Mouse (Mus musculus) thymus, adult 2 months (tissue): Measurements from ENCODE around the gene Exoc2. TPM values are rescaled to one million over a fixed set of nuclear protein-coding genes. Genes with fewer than 3 reads are reported as not detected.

Experiments
- DNase-seq: peaks from one replicate; pipeline ENCODE4 v3.0.0; 2021
- H3K27ac ChIP-seq: fragments of 200-500 bp; 2 replicates; pipeline ENCODE4 v1.5.1; 2012; ENCODE audit warnings: low read length, control low read depth; ENCODE audit not compliant: control insufficient read depth, insufficient read depth
- H3K27me3 ChIP-seq: fragments of 200-500 bp; 2 replicates; pipeline ENCODE4 v1.6.1; 2012; ENCODE audit warnings: mild to moderate bottlenecking, low read length, moderate library complexity, mixed read lengths; ENCODE audit not compliant: control insufficient read depth, insufficient read depth
- H3K36me3 ChIP-seq: fragments of 200-500 bp; 2 replicates; pipeline ENCODE4 v1.6.1; 2012; ENCODE audit warnings: mild to moderate bottlenecking, low read length, moderate library complexity; ENCODE audit not compliant: control insufficient read depth, insufficient read depth
- H3K4me1 ChIP-seq: fragments of 200-500 bp; replicated peaks from 2 replicates; pipeline ENCODE4 v1.6.1; 2012; ENCODE audit warnings: low read length; ENCODE audit not compliant: control insufficient read depth, insufficient read depth
- H3K4me3 ChIP-seq: fragments of 200-500 bp; 2 replicates; pipeline ENCODE4 v1.5.1; 2012; ENCODE audit warnings: mild to moderate bottlenecking, low read length, control low read depth, moderate library complexity; ENCODE audit not compliant: control insufficient read depth, insufficient read depth
- CTCF ChIP-seq: fragments of 200-500 bp; IDR thresholded peaks from 2 replicates; pipeline ENCODE4 v1.5.1; 2012; ENCODE audit warnings: mild to moderate bottlenecking, control low read depth, low read length, moderate library complexity, borderline replicate concordance; ENCODE audit not compliant: control insufficient read depth, poor library complexity, insufficient read depth; ENCODE audit errors: extremely low read depth
- POLR2A ChIP-seq: fragments of 200-500 bp; IDR thresholded peaks from 2 replicates; pipeline ENCODE4 v1.6.1; 2012; ENCODE audit warnings: mild to moderate bottlenecking, low read length, control low read depth, moderate library complexity; ENCODE audit not compliant: control insufficient read depth, poor library complexity, insufficient read depth; ENCODE audit errors: extremely low read depth
- WGBS: fragments of 180-500 bp; shearing (Covaris S2); methylation state at CpG from one replicate; pipeline ENCODE4 v1.1.7; 2018; 5-methylcytosine and 5-hydroxymethylcytosine counted together
- polyA plus RNA-seq: library from polyadenylated mRNA; depleted of rRNA; stranded (reverse); fragments of >200 nt; gene quantifications from 2 replicates; pipeline ENCODE4 v1.2.3, GENCODE M21; 2012

Exoc2 gene
- polyA plus RNA-seq, 1 experiment = 25.7 TPM

DNA sequence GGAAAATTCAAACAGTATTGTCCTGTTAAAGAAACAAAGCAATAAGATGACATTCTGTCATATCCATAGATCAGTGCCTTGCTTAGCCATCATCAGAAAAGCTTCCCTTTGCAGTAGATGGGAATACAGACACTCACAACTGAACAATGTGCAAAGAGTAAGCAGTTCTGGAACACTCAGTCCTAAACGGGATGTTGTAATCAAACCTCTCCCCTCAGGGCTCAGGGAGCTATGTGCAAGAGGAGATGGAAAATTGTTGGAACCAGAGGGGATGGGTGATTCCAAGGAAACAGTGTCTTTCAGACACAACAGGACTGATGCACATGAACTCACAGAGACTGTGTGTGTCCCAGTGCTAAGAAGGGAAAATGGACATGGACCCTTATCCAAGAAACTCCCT, 125.9 kb downstream of the Exoc2 start:
- H3K4me1 ChIP-seq = no peaks in the 10 kb centered on the region
- TF ChIP-seq CTCF (no peak), POLR2A (no peak)
- WGBS = 88% methylated on average over 1 of the region's 1 CpGs
- no peaks in the 10 kb centered on the region for H3K27me3 ChIP-seq
- H3K4me3 ChIP-seq = no peak overlapping the region
- H3K36me3 ChIP-seq = 0 out of 2 replicates have a peak, but pooled peaks cover 5% of the 10 kb centered on the region
- no peak overlapping the region for H3K27ac ChIP-seq
- DNase-seq = no peak

DNA sequence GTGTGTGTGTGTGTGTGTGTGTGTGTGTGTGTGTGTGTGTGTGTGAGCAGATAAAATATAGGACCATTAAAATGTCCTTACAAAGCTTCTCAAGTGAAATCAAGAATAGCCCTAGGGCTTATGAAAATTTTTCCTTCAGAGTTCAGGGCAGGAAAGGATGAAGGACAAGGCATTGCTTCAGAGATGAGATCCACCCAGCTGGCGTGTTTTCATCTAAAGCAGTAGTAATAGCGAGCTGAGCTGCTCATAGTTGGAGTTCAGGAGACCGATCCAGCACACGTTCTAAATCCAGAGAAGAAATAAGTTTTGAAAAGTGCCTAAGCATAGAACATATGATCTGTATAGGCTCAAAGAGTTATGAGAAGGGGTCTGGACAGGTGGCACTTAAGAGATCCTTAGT, 127.4 kb downstream of the Exoc2 start:
- WGBS = 99% methylated on average over 4 of the region's 4 CpGs
- TF ChIP-seq CTCF (no peak), POLR2A (no peak)

DNA sequence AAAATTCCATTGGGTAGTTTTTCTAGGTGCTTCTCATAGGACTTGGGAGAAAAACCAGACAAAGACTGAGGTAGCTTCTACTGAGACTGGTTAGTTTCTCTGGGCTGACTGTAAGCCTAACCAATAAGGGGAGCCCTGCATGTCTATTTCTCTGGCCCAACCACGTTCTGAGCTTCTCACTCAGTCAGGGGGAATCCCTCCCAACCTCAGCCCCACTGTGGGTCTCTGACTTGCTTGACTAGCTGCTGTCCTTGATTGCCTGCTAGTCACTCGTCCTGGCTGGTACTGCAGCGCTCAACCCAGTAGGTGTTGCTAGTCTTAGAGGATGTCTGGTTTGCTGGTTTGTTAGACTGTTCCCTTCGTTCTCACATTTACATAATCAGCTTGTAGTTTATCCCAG, 130.8 kb downstream of the Exoc2 start:
- Histone ChIP-seq H3K27ac (no peak overlapping the region), H3K4me1 (no peaks in the 10 kb centered on the region), H3K36me3 (0 out of 2 replicates have a peak, but pooled peaks cover 5% of the 10 kb centered on the region), H3K27me3 (no peaks in the 10 kb centered on the region), H3K4me3 (no peak overlapping the region)
- 97% methylated on average over 4 of the region's 4 CpGs for WGBS
- no peak for TF ChIP-seq CTCF
- no peak for TF ChIP-seq POLR2A
- no peak for DNase-seq

More for the DNA sequence above, 127.4 kb downstream of the Exoc2 start:
- Histone ChIP-seq H3K27ac (no peak overlapping the region), H3K36me3 (0 out of 2 replicates have a peak, but pooled peaks cover 5% of the 10 kb centered on the region), H3K4me3 (no peak overlapping the region), H3K4me1 (no peaks in the 10 kb centered on the region), H3K27me3 (no peaks in the 10 kb centered on the region)
- no peak for DNase-seq

DNA sequence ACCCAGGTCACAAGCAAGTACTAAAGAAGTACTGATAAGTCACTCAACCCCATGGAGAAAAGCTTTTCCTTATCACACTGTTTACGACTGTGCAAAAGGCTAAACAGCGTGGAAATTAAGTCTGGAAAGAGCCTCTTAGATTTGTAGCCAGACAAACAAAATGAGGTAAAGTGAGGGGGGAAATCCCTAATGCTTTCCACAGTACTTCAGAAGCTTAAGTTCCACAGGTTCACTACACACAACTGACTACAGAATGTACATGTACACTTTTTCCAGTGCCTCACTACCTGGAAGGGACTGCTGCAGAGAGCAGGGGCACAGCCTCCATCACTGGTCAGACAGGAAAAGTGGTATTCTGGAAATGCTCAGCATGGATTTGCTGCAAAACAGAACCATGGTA, 132.1 kb downstream of the Exoc2 start:
- 95% methylated on average over 2 of the region's 2 CpGs for WGBS
- Histone ChIP-seq H3K4me3 (no peak overlapping the region), H3K36me3 (0 out of 2 replicates have a peak, but pooled peaks cover 5% of the 10 kb centered on the region), H3K4me1 (no peaks in the 10 kb centered on the region), H3K27me3 (no peaks in the 10 kb centered on the region), H3K27ac (no peak overlapping the region)
- DNase-seq = no peak
- TF ChIP-seq POLR2A (no peak), CTCF (no peak)

DNA sequence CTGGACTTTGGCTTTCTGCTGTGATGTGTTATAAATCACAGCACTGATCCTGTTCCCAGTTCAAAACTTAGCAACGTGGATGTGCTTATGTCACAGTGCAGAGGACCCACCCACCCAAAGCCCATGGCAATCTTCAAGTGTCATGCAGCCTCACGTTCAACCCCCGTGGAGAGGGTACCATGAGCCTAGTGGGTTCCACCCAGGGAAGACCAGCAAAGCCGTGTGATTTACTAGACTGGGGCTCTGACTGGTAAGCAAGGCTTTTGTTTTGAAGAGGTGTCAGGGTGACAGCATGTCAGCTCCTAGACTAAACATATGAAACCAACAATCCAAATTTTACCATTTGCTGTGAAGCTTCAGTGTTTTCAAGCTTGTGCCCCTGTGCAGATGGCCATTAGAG, 132.6 kb downstream of the Exoc2 start:
- H3K4me1 ChIP-seq = no peaks in the 10 kb centered on the region
- DNase-seq = no peak
- no peak overlapping the region for H3K27ac ChIP-seq
- H3K27me3 ChIP-seq = no peaks in the 10 kb centered on the region
- 0 out of 2 replicates have a peak, but pooled peaks cover 5% of the 10 kb centered on the region for H3K36me3 ChIP-seq
- TF ChIP-seq POLR2A = no peak
- no peak for TF ChIP-seq CTCF
- WGBS = 91% methylated on average over 4 of the region's 4 CpGs
- H3K4me3 ChIP-seq = no peak overlapping the region

DNA sequence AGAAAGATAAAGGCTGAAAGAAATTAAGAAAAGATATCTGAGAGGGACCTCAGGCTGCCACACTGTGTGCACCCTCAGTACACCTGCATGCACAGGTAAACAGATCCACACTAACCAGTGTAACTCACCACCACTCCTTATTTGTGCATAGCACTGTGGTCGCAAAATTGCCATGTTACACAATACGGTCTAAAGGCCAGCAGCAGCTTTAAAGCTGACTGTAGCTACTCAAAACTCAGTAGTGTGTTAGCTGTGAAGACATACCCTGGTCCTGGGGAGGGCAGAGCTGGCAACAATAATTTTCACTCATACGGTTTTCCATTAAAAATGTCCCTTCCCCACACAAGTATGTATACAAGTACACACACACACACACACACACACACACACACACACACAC, 133.2 kb downstream of the Exoc2 start:
- H3K27me3 ChIP-seq = no peaks in the 10 kb centered on the region
- TF ChIP-seq CTCF = no peak
- no peak for TF ChIP-seq POLR2A
- no peak overlapping the region for H3K4me3 ChIP-seq
- DNase-seq = no peak
- 0 out of 2 replicates have a peak, but pooled peaks cover 5% of the 10 kb centered on the region for H3K36me3 ChIP-seq
- WGBS = 99% methylated on average over 3 of the region's 3 CpGs
- no peaks in the 10 kb centered on the region for H3K4me1 ChIP-seq
- no peak overlapping the region for H3K27ac ChIP-seq

DNA sequence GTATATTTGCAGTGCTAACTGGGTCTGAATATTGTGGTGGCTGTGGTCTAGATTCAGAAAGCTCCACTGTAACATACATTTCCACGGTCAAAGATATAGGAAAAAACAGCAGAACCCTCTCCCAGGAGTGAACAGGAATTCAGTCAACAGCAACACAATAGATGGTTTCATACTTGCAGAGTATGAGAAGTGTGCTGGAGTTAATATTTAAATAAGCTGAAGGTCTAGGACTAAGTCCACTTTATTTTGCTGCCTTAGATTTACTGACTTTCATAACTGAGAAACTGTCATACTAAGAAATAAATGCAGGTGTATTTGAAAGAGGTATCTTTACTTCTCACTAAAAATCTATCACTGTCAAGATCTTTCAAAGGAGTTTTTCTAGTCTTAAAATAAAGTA, 137.6 kb downstream of the Exoc2 start:
- H3K27ac ChIP-seq = no peak overlapping the region

More for the DNA sequence above, 137.6 kb downstream of the Exoc2 start:
- no peaks in the 10 kb centered on the region for H3K27me3 ChIP-seq
- TF ChIP-seq POLR2A = no peak
- TF ChIP-seq CTCF = no peak
- peaks cover 20% of the 10 kb centered on the region for H3K4me1 ChIP-seq
- DNase-seq = no peak
- no peak overlapping the region for H3K4me3 ChIP-seq
- WGBS = 82% methylated on average over 1 of the region's 1 CpGs
- H3K36me3 ChIP-seq = no peaks in the 10 kb centered on the region
